Mouse (Mus musculus): ENCODE results near the gene Tcf7l2. TPM values are rescaled to one million over a fixed set of nuclear protein-coding genes. Genes with fewer than 3 reads are reported as not detected.

Tcf7l2 gene
- polyA plus RNA-seq, 2 experiments from 2014 or later = 2.4 to 3.5 TPM

- ATAC-seq = no peak
Measured at GRCm38 (mm10) chr19:55867255-55867654, 125.6 kb downstream of the Tcf7l2 start.

GRCm38 (mm10) chr19:55867905-55868304 is 126.3 kb downstream of the Tcf7l2 start:
- ATAC-seq = no peak

- no peak for ATAC-seq
Measured at GRCm38 (mm10) chr19:55868597-55868996, 127.0 kb downstream of the Tcf7l2 start.

GRCm38 (mm10) chr19:55870825-55871224 is 129.2 kb downstream of the Tcf7l2 start:
- no peak for ATAC-seq

GRCm38 (mm10) chr19:55871496-55871895 is 129.9 kb downstream of the Tcf7l2 start:
- no peak for ATAC-seq

- no peak for ATAC-seq
Measured at GRCm38 (mm10) chr19:55873221-55873620, 131.6 kb downstream of the Tcf7l2 start.

- no peak for ATAC-seq
Measured at GRCm38 (mm10) chr19:55876501-55876900, 134.9 kb downstream of the Tcf7l2 start.

- ATAC-seq = no peak
Measured at GRCm38 (mm10) chr19:55877404-55877915, 135.8 kb downstream of the Tcf7l2 start.

GRCm38 (mm10) chr19:55880664-55881359 is 139.2 kb downstream of the Tcf7l2 start:
- ATAC-seq = no peak

- ATAC-seq = no peak
Measured at GRCm38 (mm10) chr19:55886536-55886935, 144.9 kb downstream of the Tcf7l2 start.

- ATAC-seq = no peak
Measured at GRCm38 (mm10) chr19:55891692-55892183, 150.1 kb downstream of the Tcf7l2 start.

- no peak for ATAC-seq
Measured at GRCm38 (mm10) chr19:55893557-55893956, 151.9 kb downstream of the Tcf7l2 start.

- ATAC-seq = no peak
Measured at GRCm38 (mm10) chr19:55894396-55894795, 152.8 kb downstream of the Tcf7l2 start.

- no peak for ATAC-seq
Measured at GRCm38 (mm10) chr19:55895317-55895716, 153.7 kb downstream of the Tcf7l2 start.

GRCm38 (mm10) chr19:55895807-55896420 is 154.3 kb downstream of the Tcf7l2 start:
- no peak for ATAC-seq

GRCm38 (mm10) chr19:55896629-55897028 is 155.0 kb downstream of the Tcf7l2 start:
- no peak for ATAC-seq

- ATAC-seq = no peak
Measured at GRCm38 (mm10) chr19:55902573-55903385, 161.2 kb downstream of the Tcf7l2 start.

- ATAC-seq = no peak
Measured at GRCm38 (mm10) chr19:55909039-55909438, 167.4 kb downstream of the Tcf7l2 start.

- ATAC-seq = no peak
Measured at GRCm38 (mm10) chr19:55911941-55912340, 170.3 kb downstream of the Tcf7l2 start.

GRCm38 (mm10) chr19:55912813-55913212 is 171.2 kb downstream of the Tcf7l2 start:
- no peak for ATAC-seq

GRCm38 (mm10) chr19:55913585-55913984 is 172.0 kb downstream of the Tcf7l2 start:
- ATAC-seq = no peak

- ATAC-seq = peak; percentile 39
Measured at GRCm38 (mm10) chr19:55914614-55915211, 173.1 kb downstream of the Tcf7l2 start.

GRCm38 (mm10) chr19:55915506-55915905 is 173.9 kb downstream of the Tcf7l2 start:
- peak; percentile 94 for ATAC-seq
